Mouse (Mus musculus): ENCODE measurements at regions not wholly inside any gene's neighbourhood (a gene's known extent, or its start where the extent isn't known, plus 50 kb on each side); places are given as distances from the start of the nearest gene placed in this dataset.

- DNase-seq = peak in 1 of 2 experiments; percentile 7
Measured at GRCm38 (mm10) chr10:124733103-124733502, 656.2 kb downstream of the Slc16a7 start.

- no peak for DNase-seq
Measured at GRCm38 (mm10) chr10:124732342-124732741, 656.9 kb downstream of the Slc16a7 start.

- DNase-seq = no peak
Measured at GRCm38 (mm10) chr10:124731219-124731836, 657.9 kb downstream of the Slc16a7 start.

GRCm38 (mm10) chr10:124712647-124713046 is 676.6 kb downstream of the Slc16a7 start:
- no peak for DNase-seq

GRCm38 (mm10) chr10:124710954-124711353 is 678.3 kb downstream of the Slc16a7 start:
- no peak for DNase-seq

GRCm38 (mm10) chr10:124709832-124710231 is 679.4 kb downstream of the Slc16a7 start:
- DNase-seq = no peak

GRCm38 (mm10) chr10:124706642-124707041 is 682.6 kb downstream of the Slc16a7 start:
- DNase-seq = no peak
